Mouse (Mus musculus) erythroblast, embryonic 14.5 days (primary cell): ENCODE data around the gene Hbq1b.

Experiments
- GATA1 ChIP-seq: IDR thresholded peaks from 2 replicates; pipeline ENCODE4 v1.6.1; 2012; ENCODE audit warnings: low read length, inconsistent platforms, mixed read lengths
- TAL1 ChIP-seq: IDR thresholded peaks from 3 replicates; pipeline ENCODE4 v1.6.1; 2012; ENCODE audit warnings: low read length, inconsistent platforms, mixed read lengths

GRCm38 (mm10) chr11:32262674-32263415 lies 23.9 kb upstream of the Hbq1b start:
- no peak for TF ChIP-seq TAL1
- no peak for TF ChIP-seq GATA1
